Mouse (Mus musculus) brown adipose tissue, adult 24 weeks (tissue): Measurements from ENCODE around the gene Btbd16. TPM values are rescaled to one million over a fixed set of nuclear protein-coding genes. Genes with fewer than 3 reads are reported as not detected.

ENCODE experiments used
- H3K27ac ChIP-seq: fragments of 200-500 bp; replicated peaks from 2 replicates; pipeline ENCODE4 v1.5.1; 2012; ENCODE audit warnings: low read depth, mild to moderate bottlenecking, low read length
- H3K4me1 ChIP-seq: fragments of 200-500 bp; 2 replicates; pipeline ENCODE4 v1.6.1; 2012; ENCODE audit warnings: low read length, mixed read lengths; ENCODE audit not compliant: control insufficient read depth, insufficient read depth, insufficient read length
- H3K4me3 ChIP-seq: fragments of 200-500 bp; 2 replicates; pipeline ENCODE4 v1.5.1; 2012; ENCODE audit warnings: low read depth, mild to moderate bottlenecking, low read length, moderate library complexity; ENCODE audit not compliant: insufficient read depth
- polyA plus RNA-seq: library from polyadenylated mRNA; stranded (reverse); fragments of >200 nt; gene quantifications from 2 replicates; pipeline ENCODE4 v1.2.4, GENCODE M21; 2012; ENCODE audit not compliant: missing spikeins, insufficient read depth, insufficient read length

Gene Btbd16
- not detected in 2 replicates for polyA plus RNA-seq

DNA sequence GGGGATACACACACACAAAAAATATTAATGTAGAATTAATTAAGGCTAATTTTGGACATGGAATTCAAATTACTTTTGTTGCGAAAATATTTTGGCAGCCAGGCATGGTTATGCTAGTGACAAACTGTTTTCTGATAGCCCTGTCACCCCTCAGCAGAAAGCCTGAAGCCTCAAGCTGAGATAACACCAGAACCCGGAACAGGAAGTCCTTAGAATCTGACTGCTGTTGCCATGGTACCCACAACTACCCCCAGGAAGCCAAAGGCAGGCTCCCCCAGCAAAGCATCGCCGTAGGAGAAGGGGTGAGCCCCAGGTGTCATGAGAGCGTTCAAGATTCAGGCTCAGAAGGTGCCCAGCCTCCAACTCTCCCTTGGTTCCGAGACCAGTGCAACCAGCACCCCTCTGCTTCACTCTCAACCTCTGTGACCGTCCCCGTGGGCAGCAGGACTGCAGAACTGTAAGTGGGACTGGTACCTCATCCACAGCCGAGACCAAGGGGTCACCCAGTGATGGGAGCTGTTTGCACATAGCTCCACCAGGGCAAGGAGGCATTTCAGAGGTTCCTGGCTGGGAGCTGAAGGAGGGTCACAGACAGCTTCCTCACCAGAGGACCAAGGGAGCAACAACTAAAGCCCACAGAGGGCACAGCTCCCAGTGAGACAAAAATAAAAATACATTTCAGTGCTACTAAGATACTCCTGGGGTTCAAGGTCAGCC, at the start of gene Btbd16:
Gene Btbd16, plus strand, starts transcription at position 156 of the 717 bp plus-strand sequence.
- no peaks in the 10 kb centered on the region for H3K4me1 ChIP-seq
- H3K27ac ChIP-seq: no peak within 1 kb of the TSS
- H3K4me3 ChIP-seq: no peak within 1 kb of the TSS

DNA sequence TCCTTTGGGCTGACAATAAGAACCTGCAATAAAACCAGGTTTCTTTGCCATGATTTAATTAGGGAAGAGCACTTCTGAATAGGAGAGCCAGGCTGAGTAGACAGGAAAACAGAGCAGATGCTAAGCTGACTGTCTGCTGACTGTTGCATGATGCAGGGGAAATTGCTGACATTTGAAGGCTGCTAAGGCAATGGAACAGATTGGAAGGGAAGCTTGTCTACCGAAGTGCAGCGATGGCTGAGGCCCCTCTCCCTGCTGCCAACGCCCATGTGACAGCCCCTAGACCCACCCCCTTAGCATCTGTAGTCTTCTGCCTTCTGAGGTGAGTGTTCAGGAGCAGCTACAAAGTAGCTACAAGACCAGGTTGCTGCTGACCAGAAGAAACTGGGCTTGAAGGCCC, 47.7 kb upstream of the Btbd16 start:
- peaks cover 7% of the 10 kb centered on the region; the same call in 1 of the 2 replicates for H3K4me1 ChIP-seq
- no peak overlapping the region for H3K27ac ChIP-seq
- H3K4me3 ChIP-seq: no peak overlapping the region

DNA sequence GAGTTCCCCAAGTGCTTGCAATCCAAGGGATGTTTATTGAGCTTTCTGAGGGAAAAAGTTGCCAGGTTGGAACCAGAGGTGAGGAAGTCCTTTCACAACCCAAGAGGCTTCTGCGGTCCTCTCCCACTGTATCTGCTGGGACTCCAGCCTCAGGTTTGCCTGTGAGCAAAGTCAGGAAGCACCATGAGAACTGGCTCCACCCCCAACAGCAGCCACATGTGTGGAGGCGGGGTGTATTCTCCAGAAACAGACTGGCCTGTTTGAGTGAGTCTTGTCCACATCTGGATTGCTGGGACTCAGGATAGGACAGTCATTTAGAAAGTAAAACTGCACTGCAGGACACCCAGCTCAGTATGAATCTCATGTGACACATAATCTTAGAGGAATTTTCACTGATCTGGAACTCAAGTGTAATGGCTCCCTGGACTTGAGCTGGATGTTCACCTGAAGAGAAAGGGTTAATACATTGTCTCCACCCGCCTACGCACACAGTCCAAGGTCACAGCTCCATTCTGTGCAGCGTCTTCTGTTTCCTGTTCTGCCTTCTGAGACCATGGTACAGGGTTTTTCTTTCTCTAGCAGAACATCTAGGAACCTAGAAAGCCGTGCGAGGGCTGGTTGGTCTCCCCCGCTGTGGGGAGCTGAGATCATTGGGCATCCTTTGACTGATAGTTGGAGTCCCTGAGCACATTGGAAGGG, 47.0 kb upstream of the Btbd16 start:
- no peak overlapping the region for H3K4me3 ChIP-seq
- peak overlapping the region; percentile 19; the same call in 1 of the 2 replicates for H3K27ac ChIP-seq
- H3K4me1 ChIP-seq: peaks cover 5% of the 10 kb centered on the region; the same call in 1 of the 2 replicates

DNA sequence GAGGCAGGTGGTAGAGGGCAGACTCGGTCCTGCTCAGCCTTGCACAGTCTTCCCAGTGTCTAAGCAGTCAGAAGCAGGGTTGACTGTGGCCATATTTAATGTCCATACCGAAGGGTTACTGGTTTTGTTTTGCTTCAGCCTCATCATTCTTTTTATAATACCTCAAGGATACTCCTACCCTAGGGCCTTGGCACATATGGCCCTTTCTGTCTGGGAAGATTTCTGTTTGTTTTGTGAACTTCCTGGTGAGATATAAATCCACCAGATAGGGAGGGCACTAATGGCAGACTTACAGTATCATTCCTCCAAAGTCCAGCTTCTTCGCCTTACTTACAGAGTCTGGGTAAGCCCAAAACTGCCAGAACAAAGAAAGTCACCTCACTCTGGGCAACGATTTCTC, 46.3 kb upstream of the Btbd16 start:
- Histone ChIP-seq H3K4me1 (peaks cover 5% of the 10 kb centered on the region; the same call in 1 of the 2 replicates), H3K4me3 (no peak overlapping the region), H3K27ac (peak overlapping the region; percentile 19; the same call in 1 of the 2 replicates)

DNA sequence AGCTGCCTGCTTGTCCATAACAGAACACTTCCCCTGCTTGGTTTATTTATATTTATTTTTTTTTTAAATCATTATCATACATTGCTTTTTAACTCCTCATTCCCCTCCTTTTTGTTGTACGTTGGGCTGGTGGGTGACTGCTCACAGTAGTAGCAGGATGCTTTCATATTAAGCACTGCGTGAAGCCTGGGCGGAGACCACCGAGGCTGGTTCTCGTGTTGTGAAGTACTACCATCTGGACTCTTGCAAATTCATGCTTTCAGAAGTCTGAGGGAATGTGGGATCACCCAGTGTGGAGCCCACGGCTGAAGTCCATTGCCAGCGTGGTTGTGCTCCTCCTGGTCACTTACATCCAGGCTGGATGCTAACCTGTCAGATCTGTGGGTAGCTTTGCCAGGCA, 42.1 kb upstream of the Btbd16 start:
- Histone ChIP-seq H3K27ac (no peak overlapping the region), H3K4me3 (no peak overlapping the region), H3K4me1 (peaks cover 5% of the 10 kb centered on the region; the same call in 1 of the 2 replicates)

DNA sequence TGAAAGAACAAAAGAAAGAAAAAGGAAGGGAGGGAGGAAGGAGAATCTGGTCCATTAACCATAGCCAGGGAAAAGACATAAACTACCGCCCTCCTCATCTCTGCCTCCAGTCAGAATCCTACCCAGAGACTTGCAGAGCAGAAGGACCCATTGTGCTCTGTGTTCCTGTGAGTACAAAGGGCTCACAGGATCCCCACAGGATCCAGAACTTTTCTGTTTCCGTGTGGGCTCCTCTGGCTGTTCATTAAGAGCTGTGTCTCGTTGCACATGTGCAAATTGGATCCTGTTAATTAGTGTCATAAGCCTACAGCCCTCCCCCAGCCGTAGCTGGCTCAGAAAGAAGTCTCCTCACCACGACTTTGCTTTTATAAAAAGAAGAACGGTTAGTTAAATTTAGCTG, 41.0 kb upstream of the Btbd16 start:
- Histone ChIP-seq H3K4me3 (no peak overlapping the region), H3K27ac (no peak overlapping the region)

DNA sequence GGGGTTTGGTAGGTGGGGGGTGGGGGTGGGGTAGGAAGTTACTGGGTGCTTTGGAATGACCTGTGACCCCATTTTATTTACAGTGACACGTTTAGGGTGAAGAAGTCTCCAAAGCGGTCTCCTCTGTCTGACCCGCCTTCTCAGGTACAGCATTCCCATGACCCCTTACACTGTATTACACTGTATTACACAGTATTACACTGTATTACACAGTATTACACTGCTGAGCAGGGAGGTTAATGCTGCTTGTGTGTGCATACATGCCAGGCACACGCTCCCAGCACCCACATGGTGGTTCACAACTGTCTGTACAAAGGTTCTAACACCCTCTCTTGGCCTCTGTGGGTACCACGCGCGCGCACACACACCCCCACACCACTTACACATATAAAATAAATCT, 40.4 kb upstream of the Btbd16 start:
- Histone ChIP-seq H3K4me1 (no peaks in the 10 kb centered on the region), H3K27ac (no peak overlapping the region), H3K4me3 (no peak overlapping the region)

More for the DNA sequence above, 41.0 kb upstream of the Btbd16 start:
- no peaks in the 10 kb centered on the region for H3K4me1 ChIP-seq

DNA sequence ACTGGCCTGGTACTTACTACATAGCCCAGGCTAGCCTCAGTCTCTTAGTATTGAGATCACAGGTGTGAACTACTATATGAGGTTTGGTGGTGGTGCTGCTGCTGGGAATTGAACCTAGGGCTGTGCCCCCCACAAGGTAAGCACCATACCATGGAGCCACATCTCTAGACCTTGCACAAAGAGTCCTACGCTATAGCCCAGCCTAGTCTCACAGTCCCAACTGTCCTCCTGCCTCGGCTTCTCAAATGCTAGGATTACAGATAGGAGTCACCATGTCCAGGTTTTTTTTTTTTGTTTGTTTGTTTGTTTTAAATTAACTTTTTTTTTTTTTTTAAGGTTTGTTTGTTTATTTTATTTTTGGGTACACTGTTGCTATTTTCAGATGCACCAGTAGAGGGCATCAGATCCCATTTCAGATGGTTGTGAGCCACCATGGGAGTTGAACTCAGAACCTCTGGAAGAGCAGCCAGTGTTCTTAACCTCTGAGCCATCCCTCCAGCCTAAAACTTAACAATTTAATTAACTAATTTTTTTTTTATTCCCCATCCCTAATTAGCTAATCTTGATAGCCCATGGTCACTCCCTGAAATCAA, 39.6 kb upstream of the Btbd16 start:
- Histone ChIP-seq H3K27ac (no peak overlapping the region), H3K4me3 (no peak overlapping the region)

DNA sequence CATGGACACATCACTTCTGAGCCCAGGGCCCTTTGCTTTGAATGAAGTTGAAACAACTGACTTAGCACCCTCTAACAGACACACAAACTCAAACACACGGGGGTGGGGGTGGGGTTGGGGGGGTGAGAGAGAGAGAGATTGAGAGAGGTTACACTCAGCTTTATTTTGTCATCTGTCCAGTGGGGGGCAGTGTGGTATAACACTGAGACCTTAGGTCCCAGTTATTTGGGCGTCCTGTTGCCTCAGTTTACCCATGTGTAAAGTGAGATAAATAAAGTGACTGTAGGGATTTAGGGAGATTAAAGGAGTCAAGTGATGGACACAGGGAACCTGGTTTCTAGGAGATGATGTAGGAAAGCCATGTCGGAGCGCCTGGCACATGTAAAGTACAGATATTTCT, 32.8 kb upstream of the Btbd16 start:
- Histone ChIP-seq H3K4me3 (no peak overlapping the region), H3K4me1 (no peaks in the 10 kb centered on the region; the same call in 1 of the 2 replicates), H3K27ac (no peak overlapping the region)

More for the DNA sequence above, 39.6 kb upstream of the Btbd16 start:
- H3K4me1 ChIP-seq: no peaks in the 10 kb centered on the region

DNA sequence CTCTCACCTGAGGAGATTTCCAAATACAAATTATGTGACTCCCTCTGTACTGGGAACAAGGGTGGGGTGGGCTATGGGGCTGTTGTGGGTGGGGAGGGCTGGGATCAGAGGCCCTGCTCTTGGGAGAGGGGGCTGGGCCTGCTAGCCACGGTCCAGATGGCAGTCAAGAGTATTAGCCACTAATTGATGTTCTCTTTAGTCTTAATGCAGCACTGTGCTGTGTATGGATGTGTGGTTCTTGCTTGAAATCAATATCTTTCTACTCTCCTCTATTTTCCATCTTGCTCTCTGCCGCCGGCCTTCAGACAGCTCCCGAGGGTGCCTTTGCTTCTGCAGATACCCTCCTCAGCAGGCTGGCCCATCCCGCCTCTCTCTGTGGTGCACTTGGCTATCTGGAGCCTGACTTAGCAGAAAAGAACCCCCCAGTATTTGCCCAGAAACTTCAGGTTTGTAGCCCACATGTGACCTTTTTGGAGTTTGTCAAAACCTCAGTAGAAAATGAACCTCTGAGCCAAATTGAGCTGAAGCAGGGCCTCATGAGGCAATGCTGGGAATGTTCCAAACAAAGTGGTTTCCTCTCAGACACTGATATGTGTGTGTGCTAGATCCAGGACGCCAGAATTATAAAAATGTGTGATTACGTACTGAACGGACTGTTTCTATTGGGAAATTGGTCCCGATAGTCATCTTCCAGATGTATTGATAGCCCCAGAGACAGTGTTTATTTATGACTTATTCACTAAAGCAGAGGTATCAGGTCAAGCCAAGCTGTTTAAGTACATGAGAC, 30.4 kb upstream of the Btbd16 start:
- H3K4me3 ChIP-seq: no peak overlapping the region
- H3K27ac ChIP-seq: no peak overlapping the region
- no peaks in the 10 kb centered on the region; the same call in 1 of the 2 replicates for H3K4me1 ChIP-seq

DNA sequence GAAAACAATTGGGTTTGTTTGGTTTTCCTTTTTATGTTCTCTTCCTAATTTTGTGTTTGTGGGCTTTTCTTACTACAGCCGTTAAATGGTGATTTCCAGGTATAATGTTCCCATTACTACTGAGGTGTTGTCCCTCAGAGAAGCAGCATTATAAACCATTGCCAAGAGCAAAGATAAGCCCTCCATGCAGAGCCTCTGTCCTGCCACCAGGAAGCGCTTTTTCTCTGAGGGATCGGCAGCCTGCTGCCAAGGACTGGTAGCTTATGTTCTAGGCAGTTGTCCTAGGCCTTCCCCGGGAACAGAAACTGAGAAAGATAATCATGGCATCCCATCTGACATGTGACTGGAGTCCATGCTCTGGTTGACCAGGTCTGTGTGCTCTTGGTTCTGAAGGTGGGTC, 24.7 kb upstream of the Btbd16 start:
- Histone ChIP-seq H3K4me3 (no peak overlapping the region), H3K4me1 (no peaks in the 10 kb centered on the region), H3K27ac (no peak overlapping the region)

DNA sequence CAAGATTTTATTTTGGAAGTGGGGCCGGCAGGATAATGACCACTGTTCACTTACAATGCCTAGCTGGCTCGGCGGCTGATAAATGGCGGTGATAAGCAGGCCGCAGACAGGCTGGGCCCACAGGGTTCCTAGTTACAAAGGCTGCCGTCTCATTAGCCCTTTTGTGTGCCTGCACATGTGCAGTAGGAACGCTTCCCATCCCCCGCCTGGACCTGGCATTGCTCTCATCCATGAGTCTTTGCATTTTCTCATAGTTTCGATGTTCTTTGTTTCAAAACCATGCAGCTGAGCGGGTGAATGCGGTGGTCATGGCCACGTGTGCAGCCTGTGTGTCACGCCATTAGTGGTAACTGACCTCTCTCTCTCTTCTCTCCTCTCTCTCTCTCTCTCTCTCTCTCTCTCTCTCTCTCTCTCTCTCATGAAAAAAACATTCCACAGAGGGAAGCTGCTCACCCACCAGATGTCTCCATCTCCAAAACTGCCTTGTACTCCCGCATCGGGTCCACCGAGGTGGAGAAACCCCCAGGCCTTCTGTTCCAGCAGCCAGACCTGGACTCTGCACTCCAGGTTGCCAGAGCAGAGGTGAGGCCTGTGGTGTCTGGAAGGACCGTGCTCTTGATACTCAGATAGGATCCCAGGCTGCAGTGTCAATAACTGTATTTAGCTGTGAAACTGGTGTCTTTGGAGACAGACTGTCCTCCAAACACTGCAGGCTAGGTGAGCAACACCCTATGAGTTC, 22.9 kb upstream of the Btbd16 start:
- H3K4me3 ChIP-seq: no peak overlapping the region
- H3K4me1 ChIP-seq: no peaks in the 10 kb centered on the region; the same call in 1 of the 2 replicates
- no peak overlapping the region for H3K27ac ChIP-seq

DNA sequence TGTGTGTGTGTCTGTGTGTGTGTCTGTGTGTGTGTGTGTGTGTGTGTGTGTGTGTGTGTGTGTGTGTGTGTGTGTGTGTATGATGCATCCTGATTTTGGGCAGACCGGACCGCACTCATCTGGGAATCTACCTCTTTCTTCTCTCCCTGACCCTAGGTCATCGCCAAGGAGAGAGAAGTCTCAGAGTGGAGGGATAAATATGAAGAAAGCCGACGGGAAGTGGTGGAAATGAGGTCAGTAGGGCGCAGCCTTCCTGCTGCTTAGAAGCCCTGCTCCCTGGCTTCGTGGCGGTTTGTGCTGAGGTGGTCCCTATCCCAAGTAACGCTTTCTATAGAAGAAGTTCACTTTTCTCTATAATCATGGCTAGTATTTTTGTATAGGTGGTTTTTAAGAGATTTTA, 22.2 kb upstream of the Btbd16 start:
- Histone ChIP-seq H3K27ac (no peak overlapping the region), H3K4me3 (no peak overlapping the region), H3K4me1 (peaks cover 3% of the 10 kb centered on the region; the same call in 1 of the 2 replicates)

DNA sequence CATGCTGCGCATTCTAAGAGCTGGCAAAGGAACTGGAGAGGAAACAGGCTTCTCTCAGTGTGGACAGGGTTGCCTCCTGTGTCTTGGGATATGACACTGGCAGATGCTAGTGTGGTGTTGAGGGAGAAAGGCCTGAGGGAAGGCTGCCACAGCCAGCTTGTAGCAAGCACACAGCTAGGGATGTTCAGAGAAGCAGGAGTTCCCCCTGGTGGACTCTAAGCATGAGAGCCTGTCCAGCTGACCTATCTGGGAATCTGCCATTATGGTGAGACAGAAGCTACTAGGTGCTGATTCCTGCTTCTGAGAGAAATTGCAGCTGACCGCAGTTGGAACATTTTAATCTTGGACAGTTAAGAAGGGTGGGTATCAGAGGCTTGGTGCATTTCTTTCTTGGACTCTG, 19.1 kb upstream of the Btbd16 start:
- Histone ChIP-seq H3K4me3 (no peak overlapping the region), H3K27ac (no peak overlapping the region), H3K4me1 (peaks cover 6% of the 10 kb centered on the region; the same call in 1 of the 2 replicates)
